Mouse (Mus musculus) C2C12 (cell line): ENCODE results near the gene Lats2. TPM values are rescaled to one million over a fixed set of nuclear protein-coding genes. Genes with fewer than 3 reads are reported as not detected.
A peak's percentile ranks its signal among the peaks of the same experiment; 100 is the strongest.
"Not testable (repeated sequence)": the region's sequence is repeated elsewhere in the genome, so short reads cannot be mapped to it uniquely, and the experiment has no call there.

Source experiments
- H3K27me3 ChIP-seq: one replicate; pipeline ENCODE4 v1.6.1; 2011; ENCODE audit not compliant: control insufficient read depth, insufficient read depth, insufficient read length
- H3K36me3 ChIP-seq: one replicate; pipeline ENCODE4 v1.6.1; 2011; ENCODE audit not compliant: control insufficient read depth, insufficient read depth
- H3K4me3 ChIP-seq: one replicate; pipeline ENCODE4 v1.5.1; 2011; ENCODE audit warnings: mild to moderate bottlenecking, control low read depth; ENCODE audit not compliant: poor library complexity, insufficient read depth, severe bottlenecking
- H3K79me2 ChIP-seq: one replicate; pipeline ENCODE4 v1.6.1; 2011; ENCODE audit not compliant: control insufficient read depth, insufficient read depth
- H3K79me3 ChIP-seq: one replicate; pipeline ENCODE4 v1.6.1; 2011; ENCODE audit warnings: low read depth, control low read depth
- H3ac ChIP-seq: one replicate; pipeline ENCODE3; 2011; ENCODE audit warnings: low read depth; ENCODE audit not compliant: control insufficient read depth, insufficient read length
- CEBPB ChIP-seq: IDR thresholded peaks from one replicate; pipeline ENCODE4 v1.6.1; 2011; ENCODE audit warnings: low read depth, mild to moderate bottlenecking, control low read depth, moderate library complexity
- CTCF ChIP-seq: IDR thresholded peaks from one replicate; pipeline ENCODE4 v1.5.1; 2011; ENCODE audit not compliant: control insufficient read depth, insufficient read depth, insufficient read length
- FOSL1 ChIP-seq: IDR thresholded peaks from one replicate; pipeline ENCODE4 v1.8.0; 2011; ENCODE audit warnings: mild to moderate bottlenecking, low read length; ENCODE audit not compliant: poor library complexity, insufficient read depth, severe bottlenecking
- MAX ChIP-seq: IDR thresholded peaks from one replicate; pipeline ENCODE4 v1.6.1; 2011; ENCODE audit warnings: mild to moderate bottlenecking, control low read depth
- MYOD1 ChIP-seq: IDR thresholded peaks from one replicate; pipeline ENCODE4 v1.6.1; 2011; ENCODE audit warnings: low read depth; ENCODE audit not compliant: control insufficient read depth, insufficient read length
- MYOG ChIP-seq: IDR thresholded peaks from one replicate; pipeline ENCODE4 v1.6.1; 2011; ENCODE audit not compliant: control insufficient read depth, insufficient read length; ENCODE audit errors: extremely low read depth
- USF1 ChIP-seq: IDR thresholded peaks from one replicate; pipeline ENCODE4 v1.6.1; 2011; ENCODE audit warnings: low read depth, mild to moderate bottlenecking, control low read depth, moderate library complexity
- polyA plus RNA-seq: library from polyadenylated mRNA; unstranded; fragments of >200 nt; fragmentation: generic; extraction: Trizol; gene quantifications from one replicate; pipeline ENCODE4 v1.2.1, GENCODE M21; 2012; ENCODE audit warnings: missing spikeins

Lats2 gene
- polyA plus RNA-seq, 1 experiment, result 15.6 TPM

DNA sequence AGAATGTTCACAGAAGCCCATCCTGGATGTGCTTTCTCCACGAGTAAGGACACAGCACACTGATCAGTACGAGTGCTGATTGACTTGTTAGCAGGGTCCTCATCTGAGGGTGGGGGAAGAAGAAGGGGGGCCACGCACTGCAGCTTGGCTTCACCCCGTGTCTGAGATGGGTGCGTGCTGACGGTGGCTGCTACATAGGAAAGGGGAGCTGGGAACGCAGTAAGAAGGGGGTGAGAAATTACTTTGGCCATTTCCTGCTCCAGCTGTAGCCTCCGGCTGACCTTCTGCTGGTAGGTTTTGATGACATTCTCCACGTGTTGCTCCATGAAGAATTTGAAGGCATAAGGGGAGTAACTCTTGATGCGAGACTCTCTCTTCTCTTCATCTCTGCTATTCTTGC, 59.2 kb downstream of the Lats2 start:
- H3ac ChIP-seq, result no peak overlapping the region
- TF ChIP-seq CEBPB (no peak), MYOG (no peak), CTCF (no peak), USF1 (no peak), MYOD1 (no peak), MAX (no peak)
- no peaks in the 10 kb centered on the region for H3K79me2 ChIP-seq
- H3K79me3 ChIP-seq, result no peaks in the 10 kb centered on the region
- no peak overlapping the region for H3K4me3 ChIP-seq
- H3K27me3 ChIP-seq, result no peaks in the 10 kb centered on the region
- H3K36me3 ChIP-seq, result peaks cover 50% of the 10 kb centered on the region

- no peak overlapping the region for H3ac ChIP-seq
- H3K79me3 ChIP-seq, result peaks cover 2% of the 10 kb centered on the region
- no peak overlapping the region for H3K4me3 ChIP-seq
- no peak for TF ChIP-seq FOSL1
- TF ChIP-seq MYOG, result no peak
- TF ChIP-seq CEBPB, result no peak
- no peak for TF ChIP-seq MYOD1
- no peak for TF ChIP-seq USF1
- no peak for TF ChIP-seq MAX
- TF ChIP-seq CTCF, result no peak
- no peaks in the 10 kb centered on the region for H3K27me3 ChIP-seq
- H3K79me2 ChIP-seq, result no peaks in the 10 kb centered on the region
- H3K36me3 ChIP-seq, result peaks cover 61% of the 10 kb centered on the region
These were observed 62.1 kb downstream of the Lats2 start for GRCm38 (mm10) chr14:57696066-57696465.

GRCm38 (mm10) chr14:57695550-57695949, 62.6 kb downstream of the Lats2 start:
- TF ChIP-seq USF1 (no peak), CTCF (peak; percentile 1)
- no peak overlapping the region for H3ac ChIP-seq
- peaks cover 65% of the 10 kb centered on the region for H3K36me3 ChIP-seq
- no peak overlapping the region for H3K4me3 ChIP-seq
- no peaks in the 10 kb centered on the region for H3K27me3 ChIP-seq
- H3K79me2 ChIP-seq, result no peaks in the 10 kb centered on the region
- H3K79me3 ChIP-seq, result peaks cover 2% of the 10 kb centered on the region

DNA sequence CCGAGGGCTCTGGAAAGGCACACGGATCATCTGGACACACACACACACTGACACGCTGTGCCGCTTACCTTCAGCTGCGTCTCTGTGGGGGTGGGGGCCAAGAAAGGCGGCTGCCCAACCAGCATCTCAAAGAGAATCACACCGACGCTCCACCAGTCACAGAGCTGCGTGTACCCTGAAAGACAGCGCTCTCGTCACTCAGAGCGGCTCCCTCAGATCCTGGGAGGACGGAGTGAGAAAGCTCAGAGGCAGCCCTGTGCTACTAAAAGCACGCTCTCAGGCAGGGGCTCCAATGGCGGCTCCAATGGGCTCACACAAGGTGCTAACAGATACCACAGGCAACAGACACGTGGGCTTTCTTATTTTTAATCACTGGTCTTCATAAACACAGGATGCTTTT, 63.9 kb downstream of the Lats2 start:
- Histone ChIP-seq H3K27me3 (no peaks in the 10 kb centered on the region), H3K36me3 (peaks cover 75% of the 10 kb centered on the region), H3K4me3 (no peak overlapping the region), H3K79me2 (no peaks in the 10 kb centered on the region), H3ac (no peak overlapping the region), H3K79me3 (peaks cover 2% of the 10 kb centered on the region)
- TF ChIP-seq MYOD1 (no peak), MYOG (no peak), MAX (no peak), CEBPB (no peak), USF1 (no peak), CTCF (no peak), FOSL1 (no peak)

- peaks cover 70% of the 10 kb centered on the region for H3K36me3 ChIP-seq
- TF ChIP-seq MYOD1, result no peak
- TF ChIP-seq MAX, result no peak
- no peak for TF ChIP-seq MYOG
- no peak for TF ChIP-seq CEBPB
- TF ChIP-seq FOSL1, result no peak
- TF ChIP-seq USF1, result no peak
- TF ChIP-seq CTCF, result no peak
- H3K27me3 ChIP-seq, result no peaks in the 10 kb centered on the region
- H3K79me2 ChIP-seq, result no peaks in the 10 kb centered on the region
- H3K79me3 ChIP-seq, result peaks cover 2% of the 10 kb centered on the region
- H3ac ChIP-seq, result no peak overlapping the region
- H3K4me3 ChIP-seq, result no peak overlapping the region
These were observed 65.6 kb downstream of the Lats2 start for GRCm38 (mm10) chr14:57692517-57693130.

DNA sequence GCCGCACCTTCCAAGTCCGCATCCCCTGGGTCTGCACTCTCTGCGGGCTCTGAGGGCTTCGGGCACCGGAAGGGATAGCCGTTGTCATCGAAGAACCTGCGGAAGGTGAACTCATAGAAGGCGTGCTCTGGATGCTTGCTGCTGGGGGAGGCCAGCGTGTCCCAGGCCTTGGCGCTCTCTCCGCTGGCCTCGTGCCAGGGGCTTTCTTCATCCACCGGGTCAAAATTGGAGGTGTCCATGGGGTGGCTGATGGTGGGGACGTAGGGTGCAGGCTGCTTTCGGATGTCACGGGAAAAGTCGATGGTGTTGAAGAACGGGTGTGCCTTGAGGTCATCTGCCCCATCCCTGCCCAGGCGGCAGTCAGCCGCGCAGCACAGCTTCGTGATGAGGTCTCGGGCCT, 66.9 kb downstream of the Lats2 start:
- Histone ChIP-seq H3ac (no peak overlapping the region), H3K36me3 (peaks cover 62% of the 10 kb centered on the region), H3K79me3 (peaks cover 2% of the 10 kb centered on the region), H3K27me3 (no peaks in the 10 kb centered on the region), H3K79me2 (no peaks in the 10 kb centered on the region), H3K4me3 (no peak overlapping the region)
- no peak for TF ChIP-seq FOSL1
- no peak for TF ChIP-seq CEBPB
- TF ChIP-seq MYOG, result no peak
- no peak for TF ChIP-seq MAX
- TF ChIP-seq USF1, result no peak
- TF ChIP-seq CTCF, result no peak
- TF ChIP-seq MYOD1, result no peak

DNA sequence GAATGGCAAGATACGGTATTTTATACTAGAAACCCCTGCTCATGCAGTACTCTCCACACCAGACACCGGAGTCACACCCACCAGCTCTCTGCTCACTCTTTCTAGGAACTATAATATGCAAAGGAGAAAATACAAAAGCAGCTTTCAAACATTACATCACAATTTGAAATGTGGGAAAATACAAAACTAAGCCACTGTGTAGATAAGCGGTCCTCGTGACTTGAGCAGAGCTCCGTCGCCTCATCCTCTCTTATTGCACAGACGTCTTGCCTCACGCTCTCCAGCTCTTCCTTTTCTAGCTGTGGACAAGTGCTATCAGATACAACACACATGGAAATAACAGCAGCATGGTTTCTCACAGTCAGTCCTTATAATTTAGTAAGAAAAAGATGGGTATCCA, 67.5 kb downstream of the Lats2 start:
- no peaks in the 10 kb centered on the region for H3K27me3 ChIP-seq
- peaks cover 56% of the 10 kb centered on the region for H3K36me3 ChIP-seq
- no peak for TF ChIP-seq MYOD1
- TF ChIP-seq USF1, result no peak
- TF ChIP-seq MYOG, result no peak
- TF ChIP-seq MAX, result no peak
- TF ChIP-seq CEBPB, result no peak
- no peak for TF ChIP-seq CTCF
- no peak for TF ChIP-seq FOSL1
- no peak overlapping the region for H3ac ChIP-seq
- no peaks in the 10 kb centered on the region for H3K79me2 ChIP-seq
- H3K79me3 ChIP-seq, result peaks cover 2% of the 10 kb centered on the region
- H3K4me3 ChIP-seq, result no peak overlapping the region

- not testable (repeated sequence) for H3ac ChIP-seq, H3K79me2 ChIP-seq, H3K27me3 ChIP-seq, H3K4me3 ChIP-seq, H3K79me3 ChIP-seq
- H3K36me3 ChIP-seq, result peaks cover 35% of the 10 kb centered on the region
These were observed 70.1 kb downstream of the Lats2 start for GRCm38 (mm10) chr14:57688066-57688465.
